Mouse (Mus musculus): Measurements from ENCODE around the gene Zzef1. TPM values are rescaled to one million over a fixed set of nuclear protein-coding genes. Genes with fewer than 3 reads are reported as not detected.

Zzef1 gene
- polyA plus RNA-seq, 1 experiment, result 10.7 TPM

DNA sequence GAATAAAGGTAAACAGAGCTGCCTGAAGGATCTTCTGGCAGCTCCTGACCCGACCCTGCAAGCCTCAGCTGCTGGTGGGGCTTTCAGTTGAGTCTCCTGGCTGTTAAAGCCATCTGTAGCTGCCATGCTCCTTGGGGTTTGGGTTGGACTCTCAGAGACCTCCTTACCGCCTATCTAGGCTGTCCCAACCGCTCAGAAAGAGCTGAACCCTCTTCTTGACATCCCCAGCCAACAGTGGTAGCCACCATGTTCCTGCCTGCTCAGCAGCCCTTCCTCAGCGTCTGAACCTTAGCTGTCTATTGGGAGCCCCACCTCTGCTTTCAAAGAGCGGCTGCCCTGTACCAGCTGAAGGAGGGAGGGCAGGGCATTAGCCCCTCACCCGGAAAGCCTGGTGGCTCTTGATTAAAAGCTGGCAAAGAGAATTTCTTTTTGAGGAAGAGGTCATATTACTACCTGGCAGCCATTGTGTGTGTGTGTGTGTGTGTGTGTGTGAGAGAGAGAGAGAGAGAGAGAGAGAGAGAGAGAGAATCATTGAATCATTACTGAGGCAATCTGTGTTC is 150.6 kb downstream of the Zzef1 start:
- Histone ChIP-seq H3K79me2 (ENCODE audit: control insufficient read depth, insufficient read depth) (no peaks in the 10 kb centered on the region), H3ac (ENCODE audit: control insufficient read depth, insufficient read length, low read depth) (no peak overlapping the region), H3K79me3 (ENCODE audit: low read depth) (no peaks in the 10 kb centered on the region), H3K36me3 (ENCODE audit: control insufficient read depth, insufficient read depth) (no peaks in the 10 kb centered on the region), H3K27me3 (ENCODE audit: control insufficient read depth, insufficient read depth, insufficient read length) (no peaks in the 10 kb centered on the region), H3K4me3 (ENCODE audit: insufficient read depth, poor library complexity, severe bottlenecking) (no peak overlapping the region)
- TF ChIP-seq MYOG (IDR thresholded peaks at IDR 0.05; ENCODE audit: control insufficient read depth, extremely low read depth, insufficient read length), result no peak

- Histone ChIP-seq H3ac (ENCODE audit: control insufficient read depth, insufficient read length, low read depth) (no peak overlapping the region), H3K79me2 (ENCODE audit: control insufficient read depth, insufficient read depth) (no peaks in the 10 kb centered on the region), H3K4me3 (ENCODE audit: insufficient read depth, poor library complexity, severe bottlenecking) (no peak overlapping the region), H3K36me3 (ENCODE audit: control insufficient read depth, insufficient read depth) (no peaks in the 10 kb centered on the region), H3K79me3 (ENCODE audit: low read depth) (no peaks in the 10 kb centered on the region), H3K27me3 (ENCODE audit: control insufficient read depth, insufficient read depth, insufficient read length) (no peaks in the 10 kb centered on the region)
- TF ChIP-seq CTCF (IDR thresholded peaks at IDR 0.05; ENCODE audit: control insufficient read depth, insufficient read depth, insufficient read length) (no peak), MYOD1 (IDR thresholded peaks at IDR 0.05; ENCODE audit: control insufficient read depth, insufficient read length, low read depth) (no peak), FOSL1 (IDR thresholded peaks at IDR 0.05; ENCODE audit: insufficient read depth, low read length, poor library complexity, severe bottlenecking) (no peak), USF1 (IDR thresholded peaks at IDR 0.05; ENCODE audit: low read depth) (no peak), MAX (IDR thresholded peaks at IDR 0.05) (no peak), MYOG (IDR thresholded peaks at IDR 0.05; ENCODE audit: control insufficient read depth, extremely low read depth, insufficient read length) (no peak), CEBPB (IDR thresholded peaks at IDR 0.05; ENCODE audit: low read depth) (no peak)
Observed at GRCm38 (mm10) chr11:72947840-72948239, 151.8 kb downstream of the Zzef1 start.

- Histone ChIP-seq H3K4me3 (ENCODE audit: insufficient read depth, poor library complexity, severe bottlenecking) (no peak overlapping the region), H3K79me3 (ENCODE audit: low read depth) (no peaks in the 10 kb centered on the region), H3ac (ENCODE audit: control insufficient read depth, insufficient read length, low read depth) (no peak overlapping the region), H3K27me3 (ENCODE audit: control insufficient read depth, insufficient read depth, insufficient read length) (no peaks in the 10 kb centered on the region), H3K36me3 (ENCODE audit: control insufficient read depth, insufficient read depth) (no peaks in the 10 kb centered on the region), H3K79me2 (ENCODE audit: control insufficient read depth, insufficient read depth) (no peaks in the 10 kb centered on the region)
- no peak for TF ChIP-seq FOSL1 (IDR thresholded peaks at IDR 0.05; ENCODE audit: insufficient read depth, low read length, poor library complexity, severe bottlenecking)
- TF ChIP-seq MYOG (IDR thresholded peaks at IDR 0.05; ENCODE audit: control insufficient read depth, extremely low read depth, insufficient read length), result no peak
- TF ChIP-seq MYOD1 (IDR thresholded peaks at IDR 0.05; ENCODE audit: control insufficient read depth, insufficient read length, low read depth), result no peak
- no peak for TF ChIP-seq CTCF (IDR thresholded peaks at IDR 0.05; ENCODE audit: control insufficient read depth, insufficient read depth, insufficient read length)
- no peak for TF ChIP-seq USF1 (IDR thresholded peaks at IDR 0.05; ENCODE audit: low read depth)
- no peak for TF ChIP-seq MAX (IDR thresholded peaks at IDR 0.05)
Observed at GRCm38 (mm10) chr11:72948254-72948653, 152.2 kb downstream of the Zzef1 start.

GRCm38 (mm10) chr11:72951137-72952000 is 155.3 kb downstream of the Zzef1 start:
- Histone ChIP-seq H3K79me3 (ENCODE audit: low read depth) (no peaks in the 10 kb centered on the region), H3K79me2 (ENCODE audit: control insufficient read depth, insufficient read depth) (no peaks in the 10 kb centered on the region), H3K4me3 (ENCODE audit: insufficient read depth, poor library complexity, severe bottlenecking) (no peak overlapping the region), H3ac (ENCODE audit: control insufficient read depth, insufficient read length, low read depth) (no peak overlapping the region), H3K36me3 (ENCODE audit: control insufficient read depth, insufficient read depth) (no peaks in the 10 kb centered on the region), H3K27me3 (ENCODE audit: control insufficient read depth, insufficient read depth, insufficient read length) (no peaks in the 10 kb centered on the region)
- TF ChIP-seq MYOG (IDR thresholded peaks at IDR 0.05; ENCODE audit: control insufficient read depth, extremely low read depth, insufficient read length) (no peak), CEBPB (IDR thresholded peaks at IDR 0.05; ENCODE audit: low read depth) (no peak), MAX (IDR thresholded peaks at IDR 0.05) (no peak), FOSL1 (IDR thresholded peaks at IDR 0.05; ENCODE audit: insufficient read depth, low read length, poor library complexity, severe bottlenecking) (no peak)

GRCm38 (mm10) chr11:72952226-72952625 is 156.2 kb downstream of the Zzef1 start:
- Histone ChIP-seq H3K79me3 (ENCODE audit: low read depth) (no peaks in the 10 kb centered on the region), H3K4me3 (ENCODE audit: insufficient read depth, poor library complexity, severe bottlenecking) (no peak overlapping the region), H3K27me3 (ENCODE audit: control insufficient read depth, insufficient read depth, insufficient read length) (no peaks in the 10 kb centered on the region), H3K36me3 (ENCODE audit: control insufficient read depth, insufficient read depth) (no peaks in the 10 kb centered on the region), H3ac (ENCODE audit: control insufficient read depth, insufficient read length, low read depth) (no peak overlapping the region), H3K79me2 (ENCODE audit: control insufficient read depth, insufficient read depth) (no peaks in the 10 kb centered on the region)
- TF ChIP-seq CTCF (IDR thresholded peaks at IDR 0.05; ENCODE audit: control insufficient read depth, insufficient read depth, insufficient read length) (no peak), MYOG (IDR thresholded peaks at IDR 0.05; ENCODE audit: control insufficient read depth, extremely low read depth, insufficient read length) (no peak), CEBPB (IDR thresholded peaks at IDR 0.05; ENCODE audit: low read depth) (no peak), USF1 (IDR thresholded peaks at IDR 0.05; ENCODE audit: low read depth) (no peak), MAX (IDR thresholded peaks at IDR 0.05) (no peak), FOSL1 (IDR thresholded peaks at IDR 0.05; ENCODE audit: insufficient read depth, low read length, poor library complexity, severe bottlenecking) (no peak), MYOD1 (IDR thresholded peaks at IDR 0.05; ENCODE audit: control insufficient read depth, insufficient read length, low read depth) (no peak)

GRCm38 (mm10) chr11:72952697-72953096 is 156.7 kb downstream of the Zzef1 start:
- H3K79me3 ChIP-seq (ENCODE audit: low read depth), result no peaks in the 10 kb centered on the region
- H3ac ChIP-seq (ENCODE audit: control insufficient read depth, insufficient read length, low read depth), result no peak overlapping the region
- H3K4me3 ChIP-seq (ENCODE audit: insufficient read depth, poor library complexity, severe bottlenecking), result no peak overlapping the region
- no peaks in the 10 kb centered on the region for H3K27me3 ChIP-seq (ENCODE audit: control insufficient read depth, insufficient read depth, insufficient read length)
- no peaks in the 10 kb centered on the region for H3K79me2 ChIP-seq (ENCODE audit: control insufficient read depth, insufficient read depth)
- TF ChIP-seq FOSL1 (IDR thresholded peaks at IDR 0.05; ENCODE audit: insufficient read depth, low read length, poor library complexity, severe bottlenecking) (no peak), USF1 (IDR thresholded peaks at IDR 0.05; ENCODE audit: low read depth) (no peak)
- no peaks in the 10 kb centered on the region for H3K36me3 ChIP-seq (ENCODE audit: control insufficient read depth, insufficient read depth)

Measured in C2C12 (cell line).